Mouse (Mus musculus) ES-E14 (cell line): ENCODE results near the gene Serhl.

Experiments
- CHD2 ChIP-seq: IDR thresholded peaks from 2 replicates; pipeline ENCODE4 v1.6.1; 2014; ENCODE audit warnings: mild to moderate bottlenecking, low read depth, low read length, inconsistent platforms
- HCFC1 ChIP-seq: IDR thresholded peaks from 2 replicates; pipeline ENCODE4 v1.6.1; 2012; ENCODE audit warnings: low read length, inconsistent platforms, borderline replicate concordance; ENCODE audit not compliant: insufficient read depth
- MAFK ChIP-seq: IDR thresholded peaks from 2 replicates; pipeline ENCODE4 v1.6.1; 2014; ENCODE audit warnings: mild to moderate bottlenecking, low read depth, low read length, inconsistent platforms; ENCODE audit not compliant: insufficient read depth
- ZC3H11A ChIP-seq: IDR thresholded peaks from 2 replicates; pipeline ENCODE4 v1.6.1; 2012; ENCODE audit warnings: low read depth, mild to moderate bottlenecking, inconsistent platforms, low read length, borderline replicate concordance
- ZNF384 ChIP-seq: IDR thresholded peaks from 2 replicates; pipeline ENCODE4 v1.6.1; 2012; ENCODE audit warnings: low read depth, low read length, inconsistent platforms

GRCm38 (mm10) chr15:83112898-83113297, 23.6 kb downstream of the Serhl start:
- TF ChIP-seq ZC3H11A (no peak), CHD2 (no peak), ZNF384 (no peak), HCFC1 (no peak), MAFK (no peak)
